Mouse (Mus musculus): ENCODE data around the gene Erf. TPM values are rescaled to one million over a fixed set of nuclear protein-coding genes. Genes with fewer than 3 reads are reported as not detected.

Erf gene
- polyA plus RNA-seq, 1 experiment from 2014 or later: 16.4 TPM

- no peak overlapping the region for H3K4me3 ChIP-seq (ENCODE audit: low read depth, low read length)
- peaks cover 75% of the 10 kb centered on the region for H3K36me3 ChIP-seq (ENCODE audit: control insufficient read depth, insufficient read depth, low read length)
- no peak overlapping the region for H3K4me2 ChIP-seq
- peaks cover 3% of the 10 kb centered on the region; the same call in 1 of the 2 replicates for H3K4me1 ChIP-seq (replicated peaks; ENCODE audit: control insufficient read depth, insufficient read depth, low read length)
- H3K27me3 ChIP-seq (replicated peaks; ENCODE audit: control insufficient read depth, insufficient read depth, low read length): no peaks in the 10 kb centered on the region
- no peak for DNase-seq (ENCODE audit: low spot score)
- H3K9ac ChIP-seq (ENCODE audit: low read depth, low read length): no peak overlapping the region
- no peak for ATAC-seq (replicated peaks; ENCODE audit: low FRiP score)
- no peak overlapping the region for H3K27ac ChIP-seq (ENCODE audit: low read depth, low read length)
- H3K9me3 ChIP-seq (ENCODE audit: control insufficient read depth, low read length): peaks cover 5% of the 10 kb centered on the region; the same call in 1 of the 2 replicates
- 91% methylated on average over 2 of the region's 2 CpGs for WGBS
Measured at GRCm38 (mm10) chr7:25290911-25291310, 40.4 kb upstream of the Erf start.

GRCm38 (mm10) chr7:25290463-25290862 lies 39.9 kb upstream of the Erf start:
- Histone ChIP-seq H3K4me2 (no peak overlapping the region), H3K4me1 (replicated peaks; ENCODE audit: control insufficient read depth, insufficient read depth, low read length) (peaks cover 3% of the 10 kb centered on the region; the same call in 1 of the 2 replicates), H3K27me3 (replicated peaks; ENCODE audit: control insufficient read depth, insufficient read depth, low read length) (no peaks in the 10 kb centered on the region), H3K9me3 (ENCODE audit: control insufficient read depth, low read length) (peaks cover 5% of the 10 kb centered on the region; the same call in 1 of the 2 replicates), H3K36me3 (ENCODE audit: control insufficient read depth, insufficient read depth, low read length) (peaks cover 80% of the 10 kb centered on the region), H3K9ac (ENCODE audit: low read depth, low read length) (no peak overlapping the region), H3K27ac (ENCODE audit: low read depth, low read length) (no peak overlapping the region), H3K4me3 (ENCODE audit: low read depth, low read length) (no peak overlapping the region)
- 0 out of 2 replicates have a peak, but pooled peaks have one; percentile 16 for ATAC-seq (replicated peaks; ENCODE audit: low FRiP score)
- no peak for DNase-seq (ENCODE audit: low spot score)
- 100% methylated on average over 1 of the region's 1 CpGs for WGBS

DNA sequence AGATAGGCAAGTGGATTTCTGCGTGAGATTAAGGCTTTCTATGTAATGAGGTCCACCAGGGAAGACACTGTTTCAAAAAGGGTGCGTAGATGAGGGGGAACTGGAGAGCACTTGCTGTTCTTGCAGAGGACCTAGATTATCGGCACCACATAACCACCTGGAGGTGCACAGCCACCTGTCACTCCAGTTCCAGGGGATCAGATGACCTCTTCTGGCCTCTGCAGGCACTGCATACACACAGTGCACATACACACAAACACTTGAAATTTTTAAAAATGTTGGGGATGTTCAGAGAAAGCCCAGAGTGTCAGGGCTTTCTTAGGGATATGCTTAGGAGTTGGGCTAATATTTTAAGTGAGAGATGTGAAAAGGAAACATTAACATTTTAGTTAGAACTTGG lies 39.4 kb upstream of the Erf start:
- Histone ChIP-seq H3K4me1 (replicated peaks; ENCODE audit: control insufficient read depth, insufficient read depth, low read length) (peaks cover 3% of the 10 kb centered on the region; the same call in 1 of the 2 replicates), H3K36me3 (ENCODE audit: control insufficient read depth, insufficient read depth, low read length) (peaks cover 85% of the 10 kb centered on the region), H3K9ac (ENCODE audit: low read depth, low read length) (no peak overlapping the region), H3K27me3 (replicated peaks; ENCODE audit: control insufficient read depth, insufficient read depth, low read length) (no peaks in the 10 kb centered on the region), H3K9me3 (ENCODE audit: control insufficient read depth, low read length) (peaks cover 5% of the 10 kb centered on the region; the same call in 1 of the 2 replicates), H3K27ac (ENCODE audit: low read depth, low read length) (no peak overlapping the region), H3K4me2 (no peak overlapping the region), H3K4me3 (ENCODE audit: low read depth, low read length) (no peak overlapping the region)
- WGBS: 96% methylated on average over 3 of the region's 3 CpGs
- no peak for DNase-seq (ENCODE audit: low spot score)
- no peak for ATAC-seq (replicated peaks; ENCODE audit: low FRiP score)

DNA sequence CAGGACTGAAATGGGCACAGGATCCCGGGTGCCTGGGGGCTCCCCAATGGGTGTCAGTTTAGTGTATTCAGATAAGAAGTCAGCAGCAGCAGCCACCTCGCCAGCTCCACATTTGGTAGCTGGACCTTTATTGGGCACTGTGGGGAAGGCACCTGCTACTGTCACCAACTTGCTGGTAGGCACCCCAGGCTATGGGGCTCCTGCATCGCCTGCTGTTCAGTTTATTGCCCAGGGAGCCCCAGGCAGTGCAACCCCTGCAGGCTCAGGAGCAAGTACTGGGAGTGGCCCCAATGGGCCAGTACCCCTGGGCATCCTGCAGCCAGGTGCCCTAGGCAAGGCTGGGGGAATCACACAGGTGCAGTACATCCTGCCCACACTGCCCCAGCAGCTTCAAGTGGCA lies 38.2 kb upstream of the Erf start:
- no peak overlapping the region for H3K9ac ChIP-seq (ENCODE audit: low read depth, low read length)
- DNase-seq (ENCODE audit: low spot score) (no peak), ATAC-seq (replicated peaks; ENCODE audit: low FRiP score) (no peak)
- H3K4me1 ChIP-seq (replicated peaks; ENCODE audit: control insufficient read depth, insufficient read depth, low read length): peaks cover 13% of the 10 kb centered on the region
- H3K36me3 ChIP-seq (ENCODE audit: control insufficient read depth, insufficient read depth, low read length): peaks cover 89% of the 10 kb centered on the region
- H3K4me3 ChIP-seq (ENCODE audit: low read depth, low read length): no peak overlapping the region
- no peak overlapping the region for H3K4me2 ChIP-seq
- H3K27me3 ChIP-seq (replicated peaks; ENCODE audit: control insufficient read depth, insufficient read depth, low read length): no peaks in the 10 kb centered on the region
- 85% methylated on average over 3 of the region's 3 CpGs for WGBS
- H3K9me3 ChIP-seq (ENCODE audit: control insufficient read depth, low read length): peaks cover 5% of the 10 kb centered on the region; the same call in 1 of the 2 replicates
- H3K27ac ChIP-seq (ENCODE audit: low read depth, low read length): no peak overlapping the region

GRCm38 (mm10) chr7:25288011-25288410 lies 37.5 kb upstream of the Erf start:
- 91% methylated on average over 12 of the region's 12 CpGs for WGBS

GRCm38 (mm10) chr7:25286989-25287388 lies 36.4 kb upstream of the Erf start:
- H3K9ac ChIP-seq (ENCODE audit: low read depth, low read length): no peak overlapping the region
- H3K4me1 ChIP-seq (replicated peaks; ENCODE audit: control insufficient read depth, insufficient read depth, low read length): peaks cover 20% of the 10 kb centered on the region
- peaks cover 5% of the 10 kb centered on the region; the same call in 1 of the 2 replicates for H3K9me3 ChIP-seq (ENCODE audit: control insufficient read depth, low read length)
- no peak overlapping the region for H3K27ac ChIP-seq (ENCODE audit: low read depth, low read length)
- H3K4me2 ChIP-seq: no peak overlapping the region
- WGBS: 82% methylated on average over 8 of the region's 8 CpGs
- H3K4me3 ChIP-seq (ENCODE audit: low read depth, low read length): no peak overlapping the region
- H3K27me3 ChIP-seq (replicated peaks; ENCODE audit: control insufficient read depth, insufficient read depth, low read length): no peaks in the 10 kb centered on the region
- no peak for ATAC-seq (replicated peaks; ENCODE audit: low FRiP score)
- no peak for DNase-seq (ENCODE audit: low spot score)
- H3K36me3 ChIP-seq (ENCODE audit: control insufficient read depth, insufficient read depth, low read length): peaks cover 74% of the 10 kb centered on the region

More at GRCm38 (mm10) chr7:25288011-25288410, 37.5 kb upstream of the Erf start:
- peaks cover 5% of the 10 kb centered on the region; the same call in 1 of the 2 replicates for H3K9me3 ChIP-seq (ENCODE audit: control insufficient read depth, low read length)
- peaks cover 84% of the 10 kb centered on the region for H3K36me3 ChIP-seq (ENCODE audit: control insufficient read depth, insufficient read depth, low read length)
- DNase-seq (ENCODE audit: low spot score): no peak
- no peak for ATAC-seq (replicated peaks; ENCODE audit: low FRiP score)
- peaks cover 20% of the 10 kb centered on the region for H3K4me1 ChIP-seq (replicated peaks; ENCODE audit: control insufficient read depth, insufficient read depth, low read length)
- no peak overlapping the region for H3K4me3 ChIP-seq (ENCODE audit: low read depth, low read length)
- H3K27ac ChIP-seq (ENCODE audit: low read depth, low read length): no peak overlapping the region
- no peaks in the 10 kb centered on the region for H3K27me3 ChIP-seq (replicated peaks; ENCODE audit: control insufficient read depth, insufficient read depth, low read length)
- H3K9ac ChIP-seq (ENCODE audit: low read depth, low read length): no peak overlapping the region
- no peak overlapping the region for H3K4me2 ChIP-seq

DNA sequence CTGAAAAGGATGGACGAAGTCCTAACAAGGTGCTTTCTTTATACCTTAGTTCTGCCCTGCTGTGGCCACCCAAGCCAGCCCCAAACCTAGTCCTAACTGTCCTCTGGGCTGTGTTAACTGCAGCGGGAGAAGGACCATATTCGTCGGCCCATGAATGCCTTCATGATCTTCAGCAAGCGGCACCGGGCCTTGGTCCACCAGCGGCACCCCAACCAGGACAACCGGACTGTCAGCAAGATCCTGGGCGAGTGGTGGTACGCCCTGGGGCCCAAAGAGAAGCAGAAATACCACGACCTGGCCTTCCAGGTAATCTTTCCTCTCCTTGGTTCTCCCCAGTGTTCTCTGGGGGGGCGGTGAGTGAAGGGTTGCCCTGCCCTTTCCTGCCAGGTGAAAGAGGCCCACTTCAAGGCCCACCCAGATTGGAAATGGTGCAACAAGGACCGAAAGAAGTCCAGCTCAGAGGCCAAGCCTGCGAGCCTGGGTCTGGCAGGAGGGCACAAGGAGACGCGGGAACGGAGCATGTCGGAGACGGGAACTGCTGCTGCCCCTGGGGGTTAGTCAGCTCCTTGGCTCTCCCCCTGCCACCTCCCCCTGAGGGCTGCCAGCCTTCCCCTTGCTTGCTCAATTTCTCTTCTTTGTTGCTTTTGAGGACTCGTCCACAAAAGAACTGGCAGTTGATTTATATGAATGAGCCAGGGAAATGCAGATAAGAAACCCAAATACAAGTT lies 35.1 kb upstream of the Erf start:
- peaks cover 26% of the 10 kb centered on the region for H3K4me1 ChIP-seq (replicated peaks; ENCODE audit: control insufficient read depth, insufficient read depth, low read length)
- H3K27me3 ChIP-seq (replicated peaks; ENCODE audit: control insufficient read depth, insufficient read depth, low read length): no peaks in the 10 kb centered on the region
- ATAC-seq (replicated peaks; ENCODE audit: low FRiP score) (no peak), DNase-seq (ENCODE audit: low spot score) (no peak)
- H3K4me3 ChIP-seq (ENCODE audit: low read depth, low read length): no peak overlapping the region
- H3K36me3 ChIP-seq (ENCODE audit: control insufficient read depth, insufficient read depth, low read length): peaks cover 61% of the 10 kb centered on the region
- no peak overlapping the region for H3K9ac ChIP-seq (ENCODE audit: low read depth, low read length)
- H3K9me3 ChIP-seq (ENCODE audit: control insufficient read depth, low read length): peaks cover 5% of the 10 kb centered on the region; the same call in 1 of the 2 replicates
- no peak overlapping the region for H3K4me2 ChIP-seq
- no peak overlapping the region for H3K27ac ChIP-seq (ENCODE audit: low read depth, low read length)
- 94% methylated on average over 20 of the region's 20 CpGs for WGBS

DNA sequence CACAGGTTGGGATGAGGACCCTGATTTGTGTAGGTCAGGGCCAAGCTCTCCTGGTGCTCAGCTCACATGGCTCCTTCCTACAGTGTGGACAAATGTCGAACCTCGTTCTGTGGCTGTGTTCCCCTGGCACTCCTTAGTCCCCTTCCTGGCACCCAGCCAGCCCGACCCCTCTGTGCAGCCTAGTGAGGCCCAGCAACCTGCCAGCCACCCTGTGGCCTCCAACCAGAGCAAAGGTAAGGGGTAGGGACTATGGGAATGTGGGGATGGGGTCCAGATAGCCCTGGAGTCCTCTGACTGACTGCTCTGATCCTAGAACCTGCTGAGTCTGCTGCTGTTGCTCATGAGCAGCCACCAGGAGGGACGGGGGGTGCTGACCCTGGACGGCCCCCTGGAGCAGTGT lies 34.2 kb upstream of the Erf start:
- ATAC-seq (replicated peaks; ENCODE audit: low FRiP score) (no peak), DNase-seq (ENCODE audit: low spot score) (no peak)
- Histone ChIP-seq H3K9ac (ENCODE audit: low read depth, low read length) (no peak overlapping the region), H3K4me2 (no peak overlapping the region), H3K9me3 (ENCODE audit: control insufficient read depth, low read length) (peaks cover 3% of the 10 kb centered on the region; the same call in 1 of the 2 replicates), H3K4me1 (replicated peaks; ENCODE audit: control insufficient read depth, insufficient read depth, low read length) (peaks cover 35% of the 10 kb centered on the region), H3K27me3 (replicated peaks; ENCODE audit: control insufficient read depth, insufficient read depth, low read length) (no peaks in the 10 kb centered on the region), H3K4me3 (ENCODE audit: low read depth, low read length) (no peak overlapping the region), H3K27ac (ENCODE audit: low read depth, low read length) (no peak overlapping the region), H3K36me3 (ENCODE audit: control insufficient read depth, insufficient read depth, low read length) (peaks cover 52% of the 10 kb centered on the region)
- WGBS: 78% methylated on average over 5 of the region's 5 CpGs

DNA sequence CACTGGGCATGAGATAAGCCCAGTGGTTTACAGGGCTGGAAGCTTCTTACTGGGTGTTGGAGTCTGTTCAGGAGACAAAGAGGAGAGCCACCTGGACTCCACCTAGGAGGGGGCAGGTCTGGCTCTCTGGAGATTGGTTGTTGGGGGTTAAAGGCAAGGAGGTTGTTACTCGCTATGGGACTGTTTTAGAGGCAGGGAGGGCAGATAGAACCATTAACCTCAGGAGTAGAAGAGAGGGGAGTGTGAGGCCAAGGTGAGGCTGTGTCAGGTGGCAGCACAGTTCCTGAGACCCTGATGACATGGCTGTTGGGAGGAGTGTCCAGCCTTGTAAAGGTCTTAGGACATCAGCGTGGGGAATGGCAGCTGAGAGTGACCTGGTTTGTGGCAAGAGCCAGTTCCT lies 33.6 kb upstream of the Erf start:
- Histone ChIP-seq H3K4me2 (peak overlapping the region; percentile 74), H3K4me3 (ENCODE audit: low read depth, low read length) (peak overlapping the region; percentile 62), H3K27ac (ENCODE audit: low read depth, low read length) (no peak overlapping the region), H3K9ac (ENCODE audit: low read depth, low read length) (no peak overlapping the region; the same call in 1 of the 2 replicates), H3K9me3 (ENCODE audit: control insufficient read depth, low read length) (no peaks in the 10 kb centered on the region), H3K36me3 (ENCODE audit: control insufficient read depth, insufficient read depth, low read length) (peaks cover 46% of the 10 kb centered on the region), H3K27me3 (replicated peaks; ENCODE audit: control insufficient read depth, insufficient read depth, low read length) (no peaks in the 10 kb centered on the region), H3K4me1 (replicated peaks; ENCODE audit: control insufficient read depth, insufficient read depth, low read length) (peaks cover 38% of the 10 kb centered on the region)
- WGBS: 62% methylated on average over 2 of the region's 2 CpGs
- ATAC-seq (replicated peaks; ENCODE audit: low FRiP score) (no peak), DNase-seq (ENCODE audit: low spot score) (no peak)
